Mouse (Mus musculus): ENCODE measurements around the gene Tyk2. TPM values are rescaled to one million over a fixed set of nuclear protein-coding genes. Genes with fewer than 3 reads are reported as not detected.

Gene Tyk2
- polyA plus RNA-seq, 1 experiment: 11.4 TPM

DNA sequence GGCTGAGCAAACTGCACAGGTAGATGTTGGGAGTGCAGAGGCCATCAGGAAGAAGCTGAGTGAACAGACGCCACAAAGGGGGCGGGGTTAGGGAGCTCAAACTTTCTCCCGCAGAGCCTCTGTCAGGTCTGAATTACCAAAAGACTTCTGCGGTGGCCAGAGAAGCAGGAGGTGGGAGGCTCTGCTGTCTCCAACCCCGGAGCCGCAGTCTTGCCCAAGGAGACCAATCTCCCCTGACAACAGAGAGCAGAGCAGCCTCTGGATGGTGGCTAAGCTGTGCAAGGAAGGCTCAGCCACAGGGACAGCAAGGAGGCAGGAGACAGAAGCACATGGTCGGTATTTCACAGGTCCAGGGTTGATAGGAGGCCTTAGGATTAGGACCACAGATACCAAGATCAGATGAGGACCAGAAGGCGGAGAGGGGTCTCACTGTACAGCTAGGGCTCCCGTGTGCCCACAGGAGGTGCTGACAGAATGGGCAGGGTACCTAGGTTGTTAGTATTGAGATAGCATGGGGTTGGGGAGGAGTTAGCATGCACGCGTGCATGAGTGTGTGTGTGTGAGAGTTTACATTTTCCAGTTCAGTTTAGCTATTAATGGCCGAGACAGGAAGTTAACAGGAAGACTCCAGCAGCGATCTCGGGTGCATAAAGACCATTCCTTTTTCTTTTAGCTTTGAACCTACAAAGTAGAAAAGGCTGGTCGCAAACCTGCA, 30.4 kb downstream of the Tyk2 start:
- no peaks in the 10 kb centered on the region for H3K36me3 ChIP-seq (ENCODE audit: control insufficient read depth, insufficient read depth)
- no peak for TF ChIP-seq MYOD1 (IDR thresholded peaks at IDR 0.05; ENCODE audit: control insufficient read depth in 1 of 3, insufficient read length in 2 of 3, low read depth in 2 of 3)
- TF ChIP-seq TCF12 (IDR thresholded peaks at IDR 0.05; ENCODE audit: insufficient read depth, poor library complexity, severe bottlenecking): no peak
- TF ChIP-seq CEBPB (IDR thresholded peaks at IDR 0.05; ENCODE audit: insufficient read depth, poor library complexity, severe bottlenecking): no peak
- no peak for TF ChIP-seq TCF3 (IDR thresholded peaks at IDR 0.05; ENCODE audit: insufficient read length, low read depth)
- no peak for TF ChIP-seq SRF (IDR thresholded peaks at IDR 0.05; ENCODE audit: control insufficient read depth, insufficient read length, low read depth)
- no peak for TF ChIP-seq E2F4 (IDR thresholded peaks at IDR 0.05; ENCODE audit: insufficient read depth)
- TF ChIP-seq POLR2A (IDR thresholded peaks at IDR 0.05; ENCODE audit: insufficient read length, low read depth): no peak
- no peak for TF ChIP-seq MAX (IDR thresholded peaks at IDR 0.05; ENCODE audit: low read depth)
- no peak for TF ChIP-seq USF1 (IDR thresholded peaks at IDR 0.05; ENCODE audit: low read depth)
- no peak for TF ChIP-seq REST (IDR thresholded peaks at IDR 0.05; ENCODE audit: insufficient read depth, insufficient read length)
- TF ChIP-seq MYOG (IDR thresholded peaks at IDR 0.05; ENCODE audit: control insufficient read depth in 1 of 3, insufficient read depth in 1 of 3, insufficient read length in 2 of 3, low read depth in 2 of 3): no peak
- no peaks in the 10 kb centered on the region for H3K79me2 ChIP-seq (ENCODE audit: control insufficient read depth, insufficient read depth)
- no peak overlapping the region for H3K4me2 ChIP-seq (ENCODE audit: low read depth)
- no peak overlapping the region for H3ac ChIP-seq (ENCODE audit: control insufficient read depth, insufficient read length)
- no peak overlapping the region for H3K4me3 ChIP-seq
- no peaks in the 10 kb centered on the region for H3K27me3 ChIP-seq (ENCODE audit: control insufficient read depth, insufficient read depth, insufficient read length)

GRCm38 (mm10) chr9:21097793-21098192, 33.2 kb downstream of the Tyk2 start:
- no peaks in the 10 kb centered on the region for H3K27me3 ChIP-seq (ENCODE audit: control insufficient read depth, insufficient read depth, insufficient read length)
- no peak overlapping the region for H3K4me3 ChIP-seq
- H3K4me2 ChIP-seq (ENCODE audit: low read depth): no peak overlapping the region
- H3ac ChIP-seq (ENCODE audit: control insufficient read depth, insufficient read length): no peak overlapping the region
- no peaks in the 10 kb centered on the region for H3K79me2 ChIP-seq (ENCODE audit: control insufficient read depth, insufficient read depth)
- no peak for TF ChIP-seq MAX (IDR thresholded peaks at IDR 0.05; ENCODE audit: low read depth)
- no peak for TF ChIP-seq TCF12 (IDR thresholded peaks at IDR 0.05; ENCODE audit: insufficient read depth, poor library complexity, severe bottlenecking)
- no peak for TF ChIP-seq MYOG (IDR thresholded peaks at IDR 0.05; ENCODE audit: control insufficient read depth in 1 of 3, insufficient read depth in 1 of 3, insufficient read length in 2 of 3, low read depth in 2 of 3)
- TF ChIP-seq POLR2A (IDR thresholded peaks at IDR 0.05; ENCODE audit: insufficient read length, low read depth): no peak
- TF ChIP-seq CEBPB (IDR thresholded peaks at IDR 0.05; ENCODE audit: insufficient read depth, poor library complexity, severe bottlenecking): no peak
- TF ChIP-seq TCF3 (IDR thresholded peaks at IDR 0.05; ENCODE audit: insufficient read length, low read depth): no peak
- no peak for TF ChIP-seq USF1 (IDR thresholded peaks at IDR 0.05; ENCODE audit: low read depth)
- TF ChIP-seq E2F4 (IDR thresholded peaks at IDR 0.05; ENCODE audit: insufficient read depth): no peak
- no peak for TF ChIP-seq REST (IDR thresholded peaks at IDR 0.05; ENCODE audit: insufficient read depth, insufficient read length)
- TF ChIP-seq SRF (IDR thresholded peaks at IDR 0.05; ENCODE audit: control insufficient read depth, insufficient read length, low read depth): no peak
- TF ChIP-seq POLR2AphosphoS2 (IDR thresholded peaks at IDR 0.05; ENCODE audit: insufficient read length, low read depth): no peak
- TF ChIP-seq MYOD1 (IDR thresholded peaks at IDR 0.05; ENCODE audit: control insufficient read depth in 1 of 3, insufficient read length in 2 of 3, low read depth in 2 of 3): no peak
- no peaks in the 10 kb centered on the region for H3K36me3 ChIP-seq (ENCODE audit: control insufficient read depth, insufficient read depth)

GRCm38 (mm10) chr9:21095958-21096357, 35.1 kb downstream of the Tyk2 start:
- Histone ChIP-seq H3ac (ENCODE audit: control insufficient read depth, insufficient read length) (no peak overlapping the region), H3K79me2 (ENCODE audit: control insufficient read depth, insufficient read depth) (peaks cover 7% of the 10 kb centered on the region), H3K36me3 (ENCODE audit: control insufficient read depth, insufficient read depth) (no peaks in the 10 kb centered on the region), H3K4me3 (no peak overlapping the region), H3K4me2 (ENCODE audit: low read depth) (no peak overlapping the region), H3K27me3 (ENCODE audit: control insufficient read depth, insufficient read depth, insufficient read length) (no peaks in the 10 kb centered on the region)
- TF ChIP-seq MAX (IDR thresholded peaks at IDR 0.05; ENCODE audit: low read depth) (no peak), TCF3 (IDR thresholded peaks at IDR 0.05; ENCODE audit: insufficient read length, low read depth) (no peak), SRF (IDR thresholded peaks at IDR 0.05; ENCODE audit: control insufficient read depth, insufficient read length, low read depth) (no peak), MYOD1 (IDR thresholded peaks at IDR 0.05; ENCODE audit: control insufficient read depth in 1 of 3, insufficient read length in 2 of 3, low read depth in 2 of 3) (no peak), CEBPB (IDR thresholded peaks at IDR 0.05; ENCODE audit: insufficient read depth, poor library complexity, severe bottlenecking) (no peak), POLR2A (IDR thresholded peaks at IDR 0.05; ENCODE audit: insufficient read length, low read depth) (no peak), USF1 (IDR thresholded peaks at IDR 0.05; ENCODE audit: low read depth) (no peak), REST (IDR thresholded peaks at IDR 0.05; ENCODE audit: insufficient read depth, insufficient read length) (no peak), POLR2AphosphoS2 (IDR thresholded peaks at IDR 0.05; ENCODE audit: insufficient read length, low read depth) (no peak), MYOG (IDR thresholded peaks at IDR 0.05; ENCODE audit: control insufficient read depth in 1 of 3, insufficient read depth in 1 of 3, insufficient read length in 2 of 3, low read depth in 2 of 3) (no peak), E2F4 (IDR thresholded peaks at IDR 0.05; ENCODE audit: insufficient read depth) (no peak), TCF12 (IDR thresholded peaks at IDR 0.05; ENCODE audit: insufficient read depth, poor library complexity, severe bottlenecking) (no peak)

DNA sequence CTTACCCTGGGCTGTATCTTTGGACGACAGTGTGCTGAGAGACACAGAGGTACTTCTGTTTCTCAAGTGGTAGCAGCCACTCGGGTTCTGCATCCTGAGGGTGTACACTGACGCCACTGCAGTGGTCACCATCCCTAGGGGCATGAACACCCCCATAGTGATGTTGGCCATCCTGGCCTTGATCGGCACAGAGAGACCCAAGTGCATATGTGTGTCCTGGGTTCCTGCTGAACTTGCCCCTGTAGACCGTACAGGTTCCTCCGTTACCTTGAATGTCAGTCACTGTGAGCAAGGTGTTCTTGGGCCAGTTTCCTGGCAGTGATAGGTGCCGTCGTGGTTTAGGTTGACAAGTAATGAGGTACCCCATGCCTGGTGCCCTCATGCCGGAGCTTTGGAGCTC, 37.6 kb downstream of the Tyk2 start:
- TF ChIP-seq E2F4 (IDR thresholded peaks at IDR 0.05; ENCODE audit: insufficient read depth): no peak
- TF ChIP-seq MYOD1 (IDR thresholded peaks at IDR 0.05; ENCODE audit: control insufficient read depth in 1 of 3, insufficient read length in 2 of 3, low read depth in 2 of 3): no peak
- no peak for TF ChIP-seq REST (IDR thresholded peaks at IDR 0.05; ENCODE audit: insufficient read depth, insufficient read length)
- no peak for TF ChIP-seq MYOG (IDR thresholded peaks at IDR 0.05; ENCODE audit: control insufficient read depth in 1 of 3, insufficient read depth in 1 of 3, insufficient read length in 2 of 3, low read depth in 2 of 3)
- TF ChIP-seq TCF12 (IDR thresholded peaks at IDR 0.05; ENCODE audit: insufficient read depth, poor library complexity, severe bottlenecking): no peak
- TF ChIP-seq SRF (IDR thresholded peaks at IDR 0.05; ENCODE audit: control insufficient read depth, insufficient read length, low read depth): no peak
- TF ChIP-seq MAX (IDR thresholded peaks at IDR 0.05; ENCODE audit: low read depth): no peak
- Histone ChIP-seq H3K4me2 (ENCODE audit: low read depth) (no peak overlapping the region), H3K36me3 (ENCODE audit: control insufficient read depth, insufficient read depth) (peaks cover 5% of the 10 kb centered on the region), H3K27me3 (ENCODE audit: control insufficient read depth, insufficient read depth, insufficient read length) (no peaks in the 10 kb centered on the region), H3K79me2 (ENCODE audit: control insufficient read depth, insufficient read depth) (peaks cover 32% of the 10 kb centered on the region), H3K4me3 (no peak overlapping the region), H3ac (ENCODE audit: control insufficient read depth, insufficient read length) (no peak overlapping the region)

All from myocyte (in vitro differentiated cells).